Mouse (Mus musculus): Measurements from ENCODE around the gene Rwdd1.
A peak's percentile ranks its signal among the peaks of the same experiment; 100 is the strongest.

GRCm38 (mm10) chr10:33986771-33987170 lies 32.7 kb downstream of the Rwdd1 start:
- TF ChIP-seq ZKSCAN1 (IDR thresholded peaks at IDR 0.05; ENCODE audit: borderline replicate concordance, low read depth, low read length) (no peak), POLR2A (IDR thresholded peaks at IDR 0.05; ENCODE audit: low read depth, low read length) (no peak), EP300 (IDR thresholded peaks at IDR 0.05; ENCODE audit: low read length) (0 out of 2 replicates have a peak, but pooled peaks have one; percentile 13), CTCF (conservative IDR thresholded peaks at IDR 0.05 in 1 of 2, IDR thresholded peaks at IDR 0.05 in 1 of 2; ENCODE audit: low read depth in 2 of 2, low read length in 2 of 2) (peak; percentile 97 to 100), JUND (conservative IDR thresholded peaks at IDR 0.05; ENCODE audit: low read depth, low read length) (peak; percentile 72), E2F4 (IDR thresholded peaks at IDR 0.05; ENCODE audit: insufficient replicate concordance, low read depth, low read length) (no peak), MYC (IDR thresholded peaks at IDR 0.05; ENCODE audit: low read depth, low read length) (peak; percentile 94), SMC3 (IDR thresholded peaks at IDR 0.05; ENCODE audit: low read depth, low read length) (peak; percentile 72)
